ENCODE assay signal across 8 mouse cellular contexts in genomic region chr8:57353346-57354305, GRCm38 (mm10). TPM values are rescaled to one million over a fixed set of nuclear protein-coding genes. Genes with fewer than 3 reads are reported as not detected.
DNase-seq lines count a peak whose midpoint lies in the region; ATAC-seq lines count a peak whose summit lies in the region.

No protein-coding gene starts in this region.

- H3K27me3 ChIP-seq in heart, embryonic 10.5 days (ENCODE audit: insufficient read depth, poor library complexity, severe bottlenecking), result peaks cover 36% of the 10 kb centered on the region; the same call in 1 of the 2 replicates
- H3K27me3 ChIP-seq in kidney, embryonic 15.5 days, result peaks cover 80% of the 10 kb centered on the region

- no peaks in the 10 kb centered on the region for H3K36me3 ChIP-seq in heart, embryonic 10.5 days
- no peaks in the 10 kb centered on the region for H3K36me3 ChIP-seq in kidney, embryonic 15.5 days

- peak overlapping the region; percentile 36 for H3K9ac ChIP-seq in kidney, embryonic 15.5 days

- peaks cover 31% of the 10 kb centered on the region for H3K4me1 ChIP-seq in heart, embryonic 10.5 days
- peaks cover 13% of the 10 kb centered on the region for H3K4me1 ChIP-seq in kidney, embryonic 15.5 days

- peak overlapping the region; percentile 82 for H3K4me2 ChIP-seq in kidney, embryonic 15.5 days

- peak overlapping the region; percentile 82 for H3K27ac ChIP-seq in heart, embryonic 10.5 days
- no peak overlapping the region for H3K27ac ChIP-seq in kidney, embryonic 15.5 days

- DNase-seq in layer of hippocampus, postnatal 10 days (ENCODE audit: low spot score in 2 of 2), result peak; percentile 10 to 51
- no peak for DNase-seq in layer of hippocampus, adult 11-12 months (ENCODE audit: low spot score)
- peak; percentile 29 for DNase-seq in adrenal gland, postnatal 25 days
- peak; percentile 90 for DNase-seq in heart, embryonic 10.5 days (ENCODE audit: low spot score)
- no peak for DNase-seq in gastrocnemius, postnatal 36 days
- DNase-seq in spleen, adult 12 weeks (ENCODE audit: low spot score), result no peak

- peak; percentile 96 for ATAC-seq in kidney, embryonic 15.5 days (replicated peaks; ENCODE audit: low FRiP score)
- peak; percentile 64 for ATAC-seq in megakaryocyte progenitor cell, adult 5-6 weeks (replicated peaks; ENCODE audit: poor library complexity)

- peak overlapping the region; percentile 65 for H3K4me3 ChIP-seq in heart, embryonic 10.5 days
- H3K4me3 ChIP-seq in kidney, embryonic 15.5 days (replicated peaks), result peak overlapping the region; percentile 46

- intact Hi-C loops in gastrocnemius, postnatal 36 days (cut with DNase I), result loop anchor here (5.0 kb wide), 1 partner anchor 179 kb away; no protein-coding TSS in a partner anchor

- WGBS in heart, embryonic 10.5 days, result 2% methylated on average over 37 of the region's 37 CpGs
- under 1% methylated on average over 37 of the region's 37 CpGs for WGBS in kidney, embryonic 15.5 days

- no peaks in the 10 kb centered on the region for H3K9me3 ChIP-seq in heart, embryonic 10.5 days
- no peaks in the 10 kb centered on the region for H3K9me3 ChIP-seq in kidney, embryonic 15.5 days (replicated peaks)

RNA-seq across cellular contexts. Expression of gene Hand2, which starts 32.8 kb away (rescaled TPM):
- total RNA-seq in layer of hippocampus, postnatal 10 days (2021), result not detected
- 31.1 and 40.4 TPM in 2 replicates for total RNA-seq in adrenal gland, postnatal 25 days (2021)
- polyA plus RNA-seq in heart, embryonic 10.5 days (2016; fragmentation: Nextera tagmentation; extraction: Ambion mirVana), result 10.3 and 16.7 TPM in 2 replicates
- 0.27 and 1.7 TPM in 2 replicates for polyA plus RNA-seq in kidney, embryonic 15.5 days (2015; fragmentation: Nextera tagmentation; extraction: Ambion mirVana)
- not detected in 2 replicates for total RNA-seq in megakaryocyte progenitor cell, adult 5-6 weeks (2015)
- total RNA-seq in megakaryocyte progenitor cell, adult 5-6 weeks (2017), result not detected in 2 replicates
- total RNA-seq in gastrocnemius, postnatal 36 days (2021), result not detected

Comparison
In these comparisons a context has a peak if more than half of its experiments do, and no peak if none do; other contexts are left out.
1. DNase-seq: peak in layer of hippocampus, postnatal 10 days (2 of 2), adrenal gland, postnatal 25 days (single experiment) and heart, embryonic 10.5 days (single experiment); none in layer of hippocampus, adult 11-12 months (single experiment), gastrocnemius, postnatal 36 days (0 of 2) and spleen, adult 12 weeks (single experiment).
2. RNA of gene Hand2, which starts 32.8 kb away (total RNA-seq): 31.1 to 40.4 TPM in adrenal gland, postnatal 25 days; not detected in gastrocnemius, postnatal 36 days, not detected in layer of hippocampus, postnatal 10 days and not detected in megakaryocyte progenitor cell, adult 5-6 weeks; every median in the first group is over 10 times any median in the second.